Mouse (Mus musculus): ENCODE measurements around the gene Krba1.

DNA sequence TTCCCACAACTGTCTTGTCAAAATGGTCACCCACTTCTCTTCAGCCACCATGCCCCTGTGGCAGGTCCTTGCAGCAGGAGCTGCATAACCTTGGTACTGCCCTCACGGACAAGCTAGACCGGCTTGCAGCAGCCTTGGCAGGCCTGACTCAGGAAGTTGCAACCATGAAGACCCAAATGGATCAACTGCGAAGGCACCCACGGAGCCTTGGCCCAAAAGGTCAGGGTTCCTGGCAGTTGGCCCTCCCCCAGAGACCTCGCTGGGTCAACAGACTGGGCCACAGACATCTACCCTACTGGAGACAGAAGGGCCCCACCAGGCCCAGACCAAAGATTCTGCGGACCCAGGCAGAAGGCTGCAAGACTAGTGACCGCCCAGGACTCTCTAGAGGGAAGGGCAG is 20.2 kb downstream of the Krba1 start:
- no peak for TF ChIP-seq CTCF (IDR thresholded peaks at IDR 0.05; ENCODE audit: low read depth)
- TF ChIP-seq EP300 (IDR thresholded peaks at IDR 0.05; ENCODE audit: low read depth), result no peak
